Mouse (Mus musculus): Measurements from ENCODE around the gene Mybpc1. TPM values are rescaled to one million over a fixed set of nuclear protein-coding genes. Genes with fewer than 3 reads are reported as not detected.

Gene Mybpc1
- polyA plus RNA-seq (2016; fragmentation: Nextera tagmentation; extraction: Ambion mirVana): 1.0 and 1.6 TPM in 2 replicates

DNA sequence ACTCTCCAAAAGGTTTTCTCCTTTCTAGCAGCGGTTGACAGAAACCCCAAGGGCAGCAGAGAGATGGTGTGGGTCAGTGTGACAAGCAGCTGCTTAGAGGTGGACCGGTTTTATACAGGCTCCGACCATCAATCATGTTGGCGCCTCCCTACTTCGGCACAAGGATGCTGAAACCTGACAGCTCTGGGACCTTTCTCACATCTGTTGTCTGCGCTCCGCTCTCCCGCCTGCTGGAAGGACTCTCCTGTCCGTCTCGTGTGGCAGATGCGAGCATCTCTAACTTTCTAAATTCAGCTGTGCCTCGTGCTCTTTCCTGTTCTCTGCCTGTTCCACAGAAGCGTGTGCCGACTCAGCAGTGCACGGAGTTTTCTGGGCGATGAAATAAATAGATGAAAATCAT lies at the start of gene Mybpc1:
Gene Mybpc1 (minus strand): TSS at position 210 of the 400 bp plus-strand sequence.
- H3K9me3 ChIP-seq (replicated peaks): no peaks in the 10 kb centered on the region
- no peaks in the 10 kb centered on the region for H3K36me3 ChIP-seq
- no peak within 1 kb of the TSS for H3K4me3 ChIP-seq
- H3K27ac ChIP-seq (replicated peaks): no peak within 1 kb of the TSS
- peak; percentile 14 for DNase-seq (ENCODE audit: low spot score)
- no peaks in the 10 kb centered on the region; the same call in 1 of the 2 replicates for H3K27me3 ChIP-seq (ENCODE audit: low read depth, poor library complexity, severe bottlenecking)
- WGBS: 66% methylated on average over 16 of the region's 16 CpGs
- peaks cover 13% of the 10 kb centered on the region for H3K4me1 ChIP-seq

DNA sequence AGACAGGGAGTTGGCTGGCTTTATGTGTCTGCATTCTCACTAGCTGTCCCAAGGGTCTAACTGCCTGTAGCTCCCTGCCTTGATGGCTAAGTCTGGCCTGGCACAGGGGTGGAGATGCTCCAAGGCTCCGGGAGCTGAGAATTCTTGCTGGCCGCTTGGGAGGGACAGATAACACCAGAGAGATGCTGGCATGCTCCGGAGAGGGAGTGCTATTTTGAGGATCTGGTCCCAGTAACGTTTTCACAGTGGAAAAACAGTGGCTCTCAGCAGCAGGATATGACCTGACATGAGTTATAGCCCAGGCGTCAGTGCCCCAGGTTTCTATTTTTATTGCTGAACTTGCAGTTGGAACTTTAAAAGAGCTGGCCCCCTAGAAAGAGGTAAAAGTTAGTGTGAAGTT lies 40.5 kb upstream of the Mybpc1 start:
- H3K27me3 ChIP-seq (ENCODE audit: low read depth, poor library complexity, severe bottlenecking): no peaks in the 10 kb centered on the region
- 77% methylated on average over 5 of the region's 5 CpGs for WGBS
- H3K27ac ChIP-seq (replicated peaks): no peak overlapping the region
- DNase-seq (ENCODE audit: low spot score): no peak
- no peaks in the 10 kb centered on the region for H3K36me3 ChIP-seq
- no peaks in the 10 kb centered on the region; the same call in 1 of the 2 replicates for H3K9me3 ChIP-seq (replicated peaks)
- H3K4me1 ChIP-seq: no peaks in the 10 kb centered on the region
- no peak overlapping the region for H3K4me3 ChIP-seq

DNA sequence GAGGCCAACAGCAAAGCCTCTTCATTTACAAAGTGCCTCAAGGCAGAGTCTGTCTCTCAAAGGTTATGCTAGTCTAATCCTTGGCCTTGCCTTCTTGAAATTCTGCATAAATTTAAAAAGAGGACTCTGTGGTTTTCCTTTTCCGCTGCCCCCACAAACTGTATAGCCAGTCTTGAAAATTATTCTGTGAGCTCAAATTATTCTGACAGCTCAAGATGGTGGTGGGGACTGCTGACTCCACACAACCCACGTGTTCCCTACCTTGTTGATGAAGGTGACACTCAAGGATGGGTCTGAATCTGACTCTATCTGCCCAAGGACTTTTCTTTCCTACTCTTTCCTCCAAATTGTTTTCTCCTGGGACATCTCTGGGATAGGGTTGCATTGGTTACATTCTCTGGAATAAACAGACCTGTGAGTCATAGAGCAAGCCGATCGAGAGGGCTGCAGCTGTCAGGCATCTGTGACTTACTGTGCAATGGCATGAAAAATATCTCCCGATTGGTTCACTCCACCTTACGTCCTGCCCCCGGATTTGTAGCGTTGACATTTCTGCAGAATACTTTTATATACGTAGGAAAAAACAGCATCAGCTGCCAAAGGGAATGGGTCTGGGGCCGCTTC lies 26.5 kb upstream of the Mybpc1 start:
- Histone ChIP-seq H3K27ac (replicated peaks) (no peak overlapping the region), H3K9me3 (replicated peaks) (no peaks in the 10 kb centered on the region), H3K4me1 (no peaks in the 10 kb centered on the region), H3K36me3 (no peaks in the 10 kb centered on the region), H3K27me3 (ENCODE audit: low read depth, poor library complexity, severe bottlenecking) (no peaks in the 10 kb centered on the region), H3K4me3 (no peak overlapping the region)
- DNase-seq (ENCODE audit: low spot score): no peak
- 89% methylated on average over 10 of the region's 10 CpGs for WGBS

DNA sequence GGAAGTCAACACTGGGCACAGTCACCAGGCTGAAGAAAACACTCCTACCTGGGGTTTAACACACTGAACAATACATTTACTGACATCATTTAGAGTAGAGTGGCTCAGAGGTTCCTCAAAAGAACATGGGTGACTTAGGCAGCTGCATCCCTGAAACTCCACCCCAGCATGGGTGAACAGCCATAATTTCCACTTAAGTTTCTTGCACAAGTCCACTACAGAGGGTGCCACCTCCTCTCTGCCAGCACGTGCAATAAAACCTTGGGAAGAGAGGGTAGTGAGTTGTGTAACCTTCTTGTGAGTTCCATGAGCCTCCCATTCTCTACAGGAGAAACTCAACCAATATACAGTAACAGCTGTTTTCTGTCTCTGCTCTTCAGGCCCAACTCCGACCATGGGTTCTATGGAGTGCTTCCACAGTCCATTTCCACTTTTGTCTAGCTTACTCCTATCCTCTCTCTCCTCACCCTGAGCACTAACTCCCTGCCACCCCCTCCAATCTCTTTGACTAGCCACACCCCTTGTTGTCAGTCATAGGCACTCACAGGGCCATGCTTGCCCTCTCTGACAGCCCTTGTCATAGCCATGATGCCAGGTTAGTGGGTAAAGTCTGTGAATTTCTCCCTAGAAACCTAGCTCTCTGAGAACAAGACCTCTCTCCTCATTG lies 25.8 kb upstream of the Mybpc1 start:
- Histone ChIP-seq H3K4me1 (no peaks in the 10 kb centered on the region), H3K27me3 (ENCODE audit: low read depth, poor library complexity, severe bottlenecking) (no peaks in the 10 kb centered on the region), H3K4me3 (no peak overlapping the region), H3K9me3 (replicated peaks) (no peaks in the 10 kb centered on the region), H3K27ac (replicated peaks) (no peak overlapping the region), H3K36me3 (no peaks in the 10 kb centered on the region)
- 83% methylated on average over 2 of the region's 2 CpGs for WGBS
- no peak for DNase-seq (ENCODE audit: low spot score)

DNA sequence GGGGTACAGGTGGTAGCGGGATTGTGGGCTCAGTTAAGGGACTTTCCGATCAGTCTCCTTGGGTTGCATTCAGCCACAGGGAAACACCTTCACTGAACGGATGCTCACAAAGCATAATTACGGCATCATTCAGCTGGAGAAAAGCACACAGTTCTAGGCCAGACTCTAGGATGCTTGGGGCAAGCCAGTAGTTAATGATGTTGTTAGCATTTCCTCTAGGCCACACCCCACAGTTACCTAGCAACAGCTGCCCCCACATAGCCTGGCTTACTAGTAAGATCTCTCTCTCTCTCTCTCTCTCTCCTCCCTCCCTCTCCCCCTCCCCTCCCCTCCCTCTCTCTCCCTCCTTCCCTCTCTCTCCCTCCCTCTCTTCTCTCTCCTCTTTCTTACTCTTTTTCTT lies 22.1 kb upstream of the Mybpc1 start:
- Histone ChIP-seq H3K4me3 (no peak overlapping the region), H3K9me3 (replicated peaks) (no peaks in the 10 kb centered on the region), H3K4me1 (no peaks in the 10 kb centered on the region), H3K36me3 (no peaks in the 10 kb centered on the region), H3K27me3 (ENCODE audit: low read depth, poor library complexity, severe bottlenecking) (no peaks in the 10 kb centered on the region), H3K27ac (replicated peaks) (no peak overlapping the region)
- no peak for DNase-seq (ENCODE audit: low spot score)
- 76% methylated on average over 4 of the region's 4 CpGs for WGBS

DNA sequence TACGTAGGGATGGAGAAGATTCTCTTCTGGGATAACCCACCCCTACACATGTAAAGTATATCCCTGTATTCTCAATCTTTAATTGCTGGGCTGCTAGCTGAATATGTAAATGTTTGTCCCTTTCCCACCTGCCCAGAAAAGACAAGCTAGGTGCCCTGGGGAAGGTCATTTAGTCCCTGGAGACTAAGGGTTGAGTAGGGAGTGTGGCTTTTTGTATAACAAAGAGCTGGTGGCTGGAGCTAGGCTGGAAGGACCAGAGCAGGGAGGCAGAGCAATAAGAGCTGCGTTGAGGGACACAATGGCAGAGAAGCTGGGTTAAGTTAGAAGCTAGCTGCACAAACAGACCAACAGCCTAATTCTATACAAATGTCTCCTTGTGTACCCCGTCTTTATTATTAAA lies 21.2 kb upstream of the Mybpc1 start:
- no peak for DNase-seq (ENCODE audit: low spot score)
- Histone ChIP-seq H3K9me3 (replicated peaks) (no peaks in the 10 kb centered on the region), H3K27ac (replicated peaks) (no peak overlapping the region), H3K27me3 (ENCODE audit: low read depth, poor library complexity, severe bottlenecking) (no peaks in the 10 kb centered on the region), H3K4me3 (no peak overlapping the region), H3K36me3 (no peaks in the 10 kb centered on the region), H3K4me1 (no peaks in the 10 kb centered on the region)
- 70% methylated on average over 3 of the region's 3 CpGs for WGBS

DNA sequence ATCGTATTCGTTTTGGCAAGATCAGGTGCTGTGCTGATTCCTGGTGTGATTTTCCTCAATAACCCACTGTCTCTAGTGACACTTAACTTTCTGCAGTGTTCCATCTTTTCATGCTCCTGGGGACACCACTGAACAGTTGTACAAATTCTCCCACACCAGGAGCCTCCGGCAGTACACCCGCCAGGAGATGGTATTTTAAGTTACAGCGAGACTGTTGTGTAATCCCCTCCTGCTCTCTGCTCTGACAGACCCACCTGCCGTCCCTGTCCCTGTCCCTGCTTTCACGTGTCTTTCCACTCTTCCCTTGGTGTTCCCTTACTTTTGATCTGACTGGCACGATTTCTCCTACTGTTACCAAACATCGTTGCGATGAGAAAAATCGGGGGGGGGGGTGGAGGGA lies 19.3 kb upstream of the Mybpc1 start:
- no peak overlapping the region for H3K27ac ChIP-seq (replicated peaks)
- 93% methylated on average over 11 of the region's 11 CpGs for WGBS
- no peaks in the 10 kb centered on the region for H3K27me3 ChIP-seq (ENCODE audit: low read depth, poor library complexity, severe bottlenecking)
- DNase-seq (ENCODE audit: low spot score): no peak
- no peaks in the 10 kb centered on the region for H3K9me3 ChIP-seq (replicated peaks)
- no peaks in the 10 kb centered on the region for H3K4me1 ChIP-seq
- H3K36me3 ChIP-seq: no peaks in the 10 kb centered on the region
- no peak overlapping the region for H3K4me3 ChIP-seq

DNA sequence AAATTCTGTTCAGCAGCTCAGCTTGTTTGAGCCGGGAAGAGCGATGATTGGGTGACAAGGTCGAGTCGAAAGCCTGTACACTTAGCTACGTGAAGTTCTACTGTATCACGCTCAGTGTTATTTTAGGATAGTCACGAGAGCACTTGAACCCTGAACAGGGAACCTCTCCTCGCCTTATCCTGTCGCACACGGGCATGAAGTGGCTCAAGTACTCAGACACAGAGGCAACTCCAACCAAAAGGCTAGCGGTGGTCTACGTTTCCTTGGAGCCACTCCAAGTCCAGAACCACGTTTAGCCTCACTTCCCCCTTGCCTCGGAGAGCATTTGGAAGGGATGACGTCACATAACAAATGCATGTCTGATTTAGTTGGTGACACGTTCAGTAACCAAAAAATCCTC lies 17.7 kb upstream of the Mybpc1 start:
- Histone ChIP-seq H3K27ac (replicated peaks) (no peak overlapping the region), H3K4me1 (no peaks in the 10 kb centered on the region), H3K36me3 (no peaks in the 10 kb centered on the region), H3K4me3 (no peak overlapping the region), H3K9me3 (replicated peaks) (no peaks in the 10 kb centered on the region), H3K27me3 (ENCODE audit: low read depth, poor library complexity, severe bottlenecking) (no peaks in the 10 kb centered on the region)
- WGBS: 92% methylated on average over 16 of the region's 16 CpGs
- no peak for DNase-seq (ENCODE audit: low spot score)

DNA sequence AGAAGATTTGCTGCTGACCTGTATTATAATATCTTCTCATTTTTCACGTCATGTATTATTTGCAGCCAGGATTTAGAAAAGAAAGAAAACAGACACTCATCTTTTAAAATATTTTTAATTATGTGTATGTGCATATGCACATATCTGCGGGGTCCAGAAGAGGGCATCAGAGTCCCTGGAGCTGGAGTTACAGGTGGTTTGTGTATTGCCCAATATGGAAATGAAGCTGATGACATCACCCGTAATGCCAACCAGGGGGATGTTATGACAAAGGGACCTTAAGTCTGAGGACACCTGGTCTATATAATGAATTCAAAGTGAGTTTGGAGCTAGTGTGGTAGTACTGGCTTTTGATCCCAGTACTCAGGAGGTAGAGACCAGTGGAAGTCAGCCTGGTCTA lies 15.9 kb upstream of the Mybpc1 start:
- 90% methylated on average over 3 of the region's 3 CpGs for WGBS
- DNase-seq (ENCODE audit: low spot score): no peak
- no peaks in the 10 kb centered on the region for H3K36me3 ChIP-seq
- no peaks in the 10 kb centered on the region for H3K4me1 ChIP-seq
- H3K27ac ChIP-seq (replicated peaks): no peak overlapping the region
- no peaks in the 10 kb centered on the region for H3K27me3 ChIP-seq (ENCODE audit: low read depth, poor library complexity, severe bottlenecking)
- H3K9me3 ChIP-seq (replicated peaks): no peaks in the 10 kb centered on the region
- no peak overlapping the region for H3K4me3 ChIP-seq

DNA sequence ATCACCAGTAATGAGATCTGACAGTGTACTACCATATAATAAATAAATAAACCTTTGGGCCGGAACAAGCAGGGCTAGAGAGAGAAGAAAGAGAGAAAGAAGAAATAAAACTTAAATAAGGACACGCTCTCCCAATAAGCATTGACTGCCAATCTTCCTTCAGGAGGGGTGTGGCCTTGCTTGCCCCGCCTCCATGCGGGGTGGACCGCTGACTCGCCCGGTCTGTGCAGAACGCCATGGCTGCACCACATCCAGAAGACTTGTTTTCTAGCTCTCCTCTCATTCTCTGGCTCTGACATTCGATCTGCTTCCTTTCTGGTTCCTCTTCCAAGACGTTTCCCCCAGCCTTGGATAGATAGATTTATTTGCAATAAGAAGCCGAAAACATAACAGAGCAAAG lies 8.1 kb upstream of the Mybpc1 start:
- H3K27me3 ChIP-seq (ENCODE audit: low read depth, poor library complexity, severe bottlenecking): no peaks in the 10 kb centered on the region
- H3K36me3 ChIP-seq: no peaks in the 10 kb centered on the region
- no peak for DNase-seq (ENCODE audit: low spot score)
- 89% methylated on average over 11 of the region's 11 CpGs for WGBS
- H3K27ac ChIP-seq (replicated peaks): no peak overlapping the region
- H3K4me1 ChIP-seq: no peaks in the 10 kb centered on the region
- H3K9me3 ChIP-seq (replicated peaks): no peaks in the 10 kb centered on the region
- H3K4me3 ChIP-seq: no peak overlapping the region

DNA sequence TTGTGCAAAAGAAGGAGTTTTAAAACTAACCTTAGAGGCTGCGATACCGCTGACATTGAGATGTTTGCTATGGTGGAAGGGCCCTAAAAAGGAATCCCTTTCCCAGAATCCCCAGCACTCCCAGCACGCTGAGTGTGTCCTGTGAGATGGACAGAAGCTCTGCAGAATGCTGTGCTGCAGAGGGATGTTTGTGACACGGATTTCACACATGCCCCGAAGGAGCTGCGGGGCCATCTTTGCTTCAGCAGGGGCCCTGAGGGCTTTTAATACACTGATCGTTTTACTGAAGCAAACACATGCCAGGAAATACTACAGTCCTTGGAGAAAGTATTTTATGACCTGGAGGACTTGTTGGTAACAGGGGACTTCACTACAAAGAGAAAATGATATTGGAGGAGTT lies 1.7 kb upstream of the Mybpc1 start:
- Histone ChIP-seq H3K27me3 (ENCODE audit: low read depth, poor library complexity, severe bottlenecking) (no peaks in the 10 kb centered on the region; the same call in 1 of the 2 replicates), H3K4me3 (no peak overlapping the region), H3K4me1 (peaks cover 13% of the 10 kb centered on the region), H3K36me3 (no peaks in the 10 kb centered on the region), H3K27ac (replicated peaks) (no peak overlapping the region), H3K9me3 (replicated peaks) (no peaks in the 10 kb centered on the region)
- no peak for DNase-seq (ENCODE audit: low spot score)
- 80% methylated on average over 7 of the region's 7 CpGs for WGBS

DNA sequence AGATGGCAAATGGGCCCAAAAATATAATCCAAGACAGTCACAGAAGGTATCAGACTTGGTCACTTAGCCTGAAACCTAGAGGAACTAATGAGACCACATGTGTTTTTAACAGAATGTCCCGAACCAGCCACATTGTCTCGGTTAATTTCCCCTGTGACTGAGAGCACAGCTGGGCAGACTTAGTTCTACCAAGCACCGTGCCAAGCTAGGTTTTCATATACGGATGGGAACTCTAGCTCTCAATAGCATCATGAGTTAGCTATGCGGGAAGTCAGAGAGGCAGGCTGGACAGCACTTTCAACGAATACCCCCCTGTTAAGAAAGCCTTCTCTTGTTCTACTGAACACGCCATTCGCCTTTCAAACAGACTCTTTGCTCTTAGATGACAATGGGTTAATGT lies 1.1 kb upstream of the Mybpc1 start:
- H3K36me3 ChIP-seq: no peaks in the 10 kb centered on the region
- DNase-seq (ENCODE audit: low spot score): no peak
- no peak overlapping the region for H3K27ac ChIP-seq (replicated peaks)
- H3K4me3 ChIP-seq: no peak overlapping the region
- H3K4me1 ChIP-seq: peaks cover 13% of the 10 kb centered on the region
- 89% methylated on average over 8 of the region's 8 CpGs for WGBS
- H3K9me3 ChIP-seq (replicated peaks): no peaks in the 10 kb centered on the region
- no peaks in the 10 kb centered on the region; the same call in 1 of the 2 replicates for H3K27me3 ChIP-seq (ENCODE audit: low read depth, poor library complexity, severe bottlenecking)

DNA sequence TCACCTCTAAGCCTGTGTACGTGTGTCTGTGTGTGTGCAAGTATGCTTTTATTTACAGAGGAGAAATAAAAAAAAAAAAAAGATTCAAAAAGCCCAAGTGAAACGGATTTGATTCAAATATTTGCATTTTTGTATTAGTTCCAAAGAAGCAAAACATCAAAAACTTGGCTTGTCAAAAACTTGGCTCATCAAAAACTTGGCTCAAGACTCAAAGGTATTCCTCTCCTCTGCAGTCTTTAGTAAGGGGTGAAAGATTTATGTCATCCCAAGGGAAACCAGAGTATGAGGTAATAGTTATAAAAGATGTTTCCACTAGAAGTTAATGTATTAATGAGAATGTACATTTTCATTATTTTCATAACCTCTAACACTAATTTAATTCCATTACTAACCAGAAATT lies 1.2 kb downstream of the Mybpc1 start:
- DNase-seq (ENCODE audit: low spot score): no peak
- Histone ChIP-seq H3K36me3 (no peaks in the 10 kb centered on the region), H3K4me3 (no peak overlapping the region), H3K27ac (replicated peaks) (no peak overlapping the region), H3K27me3 (ENCODE audit: low read depth, poor library complexity, severe bottlenecking) (no peaks in the 10 kb centered on the region; the same call in 1 of the 2 replicates), H3K4me1 (peaks cover 13% of the 10 kb centered on the region), H3K9me3 (replicated peaks) (no peaks in the 10 kb centered on the region)
- WGBS: 75% methylated on average over 2 of the region's 2 CpGs

Measured in midbrain, embryonic 10.5 days (tissue).